Mouse (Mus musculus): Measurements from ENCODE around the gene Nicn1. TPM values are rescaled to one million over a fixed set of nuclear protein-coding genes. Genes with fewer than 3 reads are reported as not detected.

Gene Nicn1
- 3.9 TPM for polyA plus RNA-seq (2017; shearing (Covaris generic))

GRCm38 (mm10) chr9:108290016-108290750, at the start of gene Nicn1:
Nicn1 (plus strand) TSS chr9:108290429.

DNA sequence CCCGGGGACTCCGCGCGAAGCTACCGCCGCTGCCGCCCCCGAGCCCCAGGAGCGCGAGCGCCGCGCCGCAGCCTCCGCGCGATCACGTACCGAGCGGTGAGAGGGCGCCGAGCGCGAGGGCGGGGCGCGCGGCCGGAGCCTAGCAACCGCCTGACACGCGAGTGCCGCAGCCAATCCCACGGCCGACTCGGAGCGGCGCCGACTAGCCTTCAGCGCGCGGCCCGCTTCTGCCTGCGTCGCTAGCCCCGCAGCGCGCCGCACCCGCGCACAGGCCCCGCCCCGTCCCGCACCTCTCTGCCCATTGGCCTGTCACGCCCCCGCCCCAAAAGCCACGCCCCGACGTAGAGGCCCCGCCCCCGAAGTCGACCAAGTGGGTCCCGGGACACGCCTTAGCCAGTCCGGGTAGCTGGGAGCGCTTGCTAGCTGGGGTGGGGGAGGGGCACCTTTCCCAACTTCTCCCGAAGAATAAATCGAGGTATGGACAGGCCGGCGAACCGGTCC, 26.5 kb upstream of the Nicn1 start, which contains the start of gene Dag1:
Dag1 (minus strand) TSS at position 269 of the 501 bp plus-strand sequence.

GRCm38 (mm10) chr9:108296453-108297355, 6.5 kb downstream of the Nicn1 start, which contains the start of gene Amt:
Amt (plus strand) TSS chr9:108296853.

GRCm38 (mm10) chr9:108305629-108306520, 15.6 kb downstream of the Nicn1 start, which contains the start of the genes Rhoa and Tcta:
Rhoa (plus strand) TSS chr9:108306129.
Tcta (minus strand) TSS chr9:108306160.

GRCm38 (mm10) chr9:108338886-108339781, 48.9 kb downstream of the Nicn1 start, which contains the start of gene Gpx1:
Gpx1 (plus strand) TSS chr9:108338903.

Other genes with a start within 250 kb of the Nicn1 start
- 37.8 TPM for gene Gmppb, start 241.2 kb upstream of the Nicn1 start, polyA plus RNA-seq (2017; shearing (Covaris generic))
- 4.7 TPM for gene Amigo3, start 237.3 kb upstream of the Nicn1 start, polyA plus RNA-seq (2017; shearing (Covaris generic))
- gene Mst1, start 210.0 kb upstream of the Nicn1 start, polyA plus RNA-seq (2017; shearing (Covaris generic)) = 3.8 TPM
- 207 TPM for gene Rnf123, start 207.1 kb upstream of the Nicn1 start, polyA plus RNA-seq (2017; shearing (Covaris generic))
- gene Apeh, start 195.8 kb upstream of the Nicn1 start, polyA plus RNA-seq (2017; shearing (Covaris generic)) = 139 TPM
- 0.63 TPM for gene Bsn, start 100.0 kb upstream of the Nicn1 start, polyA plus RNA-seq (2017; shearing (Covaris generic))
- gene Dag1, start 26.5 kb upstream of the Nicn1 start, polyA plus RNA-seq (2017; shearing (Covaris generic)) = 9.2 TPM
- gene Amt, start 6.4 kb downstream of the Nicn1 start, polyA plus RNA-seq (2017; shearing (Covaris generic)) = 0.63 TPM
- gene Rhoa, start 15.7 kb downstream of the Nicn1 start, polyA plus RNA-seq (2017; shearing (Covaris generic)) = 397 TPM
- 18.0 TPM for gene Tcta, start 15.7 kb downstream of the Nicn1 start, polyA plus RNA-seq (2017; shearing (Covaris generic))
- 707 TPM for gene Gpx1, start 48.5 kb downstream of the Nicn1 start, polyA plus RNA-seq (2017; shearing (Covaris generic))
- gene Usp4, start 57.4 kb downstream of the Nicn1 start, polyA plus RNA-seq (2017; shearing (Covaris generic)) = 171 TPM
- 2.0 TPM for gene 1700102P08Rik, start 102.4 kb downstream of the Nicn1 start, polyA plus RNA-seq (2017; shearing (Covaris generic))
- gene Ccdc36, start 138.1 kb downstream of the Nicn1 start, polyA plus RNA-seq (2017; shearing (Covaris generic)) = not detected
- gene BC048562, start 146.1 kb downstream of the Nicn1 start, polyA plus RNA-seq (2017; shearing (Covaris generic)) = not detected
- gene Ccdc71, start 170.1 kb downstream of the Nicn1 start, polyA plus RNA-seq (2017; shearing (Covaris generic)) = 56.3 TPM
- gene Klhdc8b, start 171.2 kb downstream of the Nicn1 start, polyA plus RNA-seq (2017; shearing (Covaris generic)) = 5.8 TPM
- gene Lamb2, start 189.3 kb downstream of the Nicn1 start, polyA plus RNA-seq (2017; shearing (Covaris generic)) = 0.44 TPM
- 185 TPM for gene Usp19, start 200.2 kb downstream of the Nicn1 start, polyA plus RNA-seq (2017; shearing (Covaris generic))
- gene Qars, start 217.3 kb downstream of the Nicn1 start, polyA plus RNA-seq (2017; shearing (Covaris generic)) = 106 TPM
- gene Qrich1, start 226.4 kb downstream of the Nicn1 start, polyA plus RNA-seq (2017; shearing (Covaris generic)) = 160 TPM

Data from inflammation-experienced regulatory T-cells, adult 16 weeks (primary cell).